Mouse (Mus musculus) thymus, postnatal 10 days (tissue): ENCODE results near the gene Tnc.

ENCODE experiments used
- DNase-seq, 2 experiments: peaks; one replicate each; pipeline ENCODE4 v3.0.0; 2021; ENCODE audit warnings: low spot score in 2 of 2

The Tnc gene

GRCm38 (mm10) chr4:64046831-64047493, at the start of gene Tnc:
Gene Tnc (minus strand): TSS chr4:64047015.
- no peak for DNase-seq

GRCm38 (mm10) chr4:64094221-64094620, 47.4 kb upstream of the Tnc start:
- DNase-seq, result no peak

GRCm38 (mm10) chr4:64092857-64093256, 46.0 kb upstream of the Tnc start:
- no peak for DNase-seq

GRCm38 (mm10) chr4:64089378-64089777, 42.6 kb upstream of the Tnc start:
- no peak for DNase-seq

- no peak for DNase-seq
These were observed 40.9 kb upstream of the Tnc start for GRCm38 (mm10) chr4:64087675-64088074.

- DNase-seq, result no peak
These were observed 39.3 kb upstream of the Tnc start for GRCm38 (mm10) chr4:64085993-64086567.

GRCm38 (mm10) chr4:64083858-64084257, 37.0 kb upstream of the Tnc start:
- no peak for DNase-seq

- DNase-seq, result no peak
These were observed 31.3 kb upstream of the Tnc start for GRCm38 (mm10) chr4:64078029-64078619.

GRCm38 (mm10) chr4:64076349-64077025, 29.7 kb upstream of the Tnc start:
- DNase-seq, result no peak

GRCm38 (mm10) chr4:64074725-64075124, 27.9 kb upstream of the Tnc start:
- DNase-seq, result no peak

- DNase-seq, result no peak
These were observed 20.6 kb upstream of the Tnc start for GRCm38 (mm10) chr4:64067394-64067793.

- no peak for DNase-seq
These were observed 18.5 kb upstream of the Tnc start for GRCm38 (mm10) chr4:64065266-64065665.

GRCm38 (mm10) chr4:64058856-64059231, 12.0 kb upstream of the Tnc start:
- no peak for DNase-seq

- no peak for DNase-seq
These were observed 11.4 kb upstream of the Tnc start for GRCm38 (mm10) chr4:64058048-64058855.

- no peak for DNase-seq
These were observed 1.4 kb upstream of the Tnc start for GRCm38 (mm10) chr4:64048177-64048576.

GRCm38 (mm10) chr4:64043893-64044292, 2.9 kb downstream of the Tnc start:
- no peak for DNase-seq

- no peak for DNase-seq
These were observed 3.4 kb downstream of the Tnc start for GRCm38 (mm10) chr4:64043371-64043770.

- no peak for DNase-seq
These were observed 7.7 kb downstream of the Tnc start for GRCm38 (mm10) chr4:64039091-64039490.

GRCm38 (mm10) chr4:64037513-64037912, 9.3 kb downstream of the Tnc start:
- DNase-seq, result no peak

GRCm38 (mm10) chr4:64034724-64035123, 12.1 kb downstream of the Tnc start:
- DNase-seq, result no peak

- DNase-seq, result no peak
These were observed 13.6 kb downstream of the Tnc start for GRCm38 (mm10) chr4:64033191-64033590.

- DNase-seq, result no peak
These were observed 17.3 kb downstream of the Tnc start for GRCm38 (mm10) chr4:64029486-64029885.
